Mouse (Mus musculus): ENCODE measurements around the gene Gm4981. TPM values are rescaled to one million over a fixed set of nuclear protein-coding genes. Genes with fewer than 3 reads are reported as not detected.
"Not testable (repeated sequence)": the region's sequence is repeated elsewhere in the genome, so short reads cannot be mapped to it uniquely, and the experiment has no call there.

The Gm4981 gene
- polyA plus RNA-seq, 1 experiment from 2014 or later, result not detected

GRCm38 (mm10) chr10:58224827-58225785 lies 11.4 kb downstream of the Gm4981 start, which contains the start of gene AW822073:
TSS of gene AW822073 (minus strand) at chr10:58224930.
- not testable (repeated sequence) for H3K27ac ChIP-seq (ENCODE audit: low read depth, low read length); H3K4me1 ChIP-seq (ENCODE audit: control insufficient read depth, insufficient read depth, low read length); H3K9me3 ChIP-seq (replicated peaks; ENCODE audit: control insufficient read depth, low read length); H3K4me2 ChIP-seq; H3K4me3 ChIP-seq (ENCODE audit: low read depth, low read length); H3K9ac ChIP-seq (ENCODE audit: low read depth, low read length); ATAC-seq (replicated peaks; ENCODE audit: insufficient number of reproducible peaks, low FRiP score, low TSS enrichment); H3K27me3 ChIP-seq (ENCODE audit: control insufficient read depth, insufficient read depth, low read length); H3K36me3 ChIP-seq (ENCODE audit: control insufficient read depth, insufficient read depth, low read length)
- WGBS (ENCODE audit: insufficient replicate concordance), result 77% methylated on average over 16 of the region's 18 CpGs

GRCm38 (mm10) chr10:58223972-58224805 lies 12.3 kb downstream of the Gm4981 start:
- H3K4me1 ChIP-seq (ENCODE audit: control insufficient read depth, insufficient read depth, low read length); H3K36me3 ChIP-seq (ENCODE audit: control insufficient read depth, insufficient read depth, low read length); H3K9me3 ChIP-seq (replicated peaks; ENCODE audit: control insufficient read depth, low read length); H3K4me3 ChIP-seq (ENCODE audit: low read depth, low read length); H3K9ac ChIP-seq (ENCODE audit: low read depth, low read length); H3K27me3 ChIP-seq (ENCODE audit: control insufficient read depth, insufficient read depth, low read length); H3K27ac ChIP-seq (ENCODE audit: low read depth, low read length); H3K4me2 ChIP-seq; ATAC-seq (replicated peaks; ENCODE audit: insufficient number of reproducible peaks, low FRiP score, low TSS enrichment): not testable (repeated sequence)
- 78% methylated on average over 28 of the region's 31 CpGs for WGBS (ENCODE audit: insufficient replicate concordance)

DNA sequence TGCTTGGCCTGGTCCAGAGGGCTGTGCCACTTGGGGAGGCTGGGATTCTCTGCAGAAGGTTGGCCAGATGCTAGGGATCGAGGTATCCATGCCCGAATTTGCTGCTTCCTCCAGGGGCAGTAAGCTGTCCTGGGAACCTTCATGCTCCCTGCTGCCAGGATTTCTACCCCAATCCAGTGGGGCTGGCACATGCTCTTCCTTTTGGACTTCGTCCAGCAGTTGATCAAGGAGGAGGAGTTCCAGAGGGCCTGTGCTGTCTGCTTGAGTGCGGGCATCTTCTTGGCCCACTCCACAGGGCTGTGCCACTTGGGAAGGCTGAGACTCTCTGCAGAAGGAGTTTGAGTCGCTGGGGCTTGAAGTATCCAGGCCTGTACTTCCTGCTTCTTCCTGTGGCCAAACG lies 13.3 kb downstream of the Gm4981 start:
- not testable (repeated sequence) for H3K9ac ChIP-seq (ENCODE audit: low read depth, low read length); ATAC-seq (replicated peaks; ENCODE audit: insufficient number of reproducible peaks, low FRiP score, low TSS enrichment); H3K4me1 ChIP-seq (ENCODE audit: control insufficient read depth, insufficient read depth, low read length); H3K27me3 ChIP-seq (ENCODE audit: control insufficient read depth, insufficient read depth, low read length); H3K36me3 ChIP-seq (ENCODE audit: control insufficient read depth, insufficient read depth, low read length); H3K27ac ChIP-seq (ENCODE audit: low read depth, low read length); H3K4me2 ChIP-seq; H3K9me3 ChIP-seq (replicated peaks; ENCODE audit: control insufficient read depth, low read length); H3K4me3 ChIP-seq (ENCODE audit: low read depth, low read length)
- 73% methylated on average over 3 of the region's 6 CpGs for WGBS (ENCODE audit: insufficient replicate concordance)

DNA sequence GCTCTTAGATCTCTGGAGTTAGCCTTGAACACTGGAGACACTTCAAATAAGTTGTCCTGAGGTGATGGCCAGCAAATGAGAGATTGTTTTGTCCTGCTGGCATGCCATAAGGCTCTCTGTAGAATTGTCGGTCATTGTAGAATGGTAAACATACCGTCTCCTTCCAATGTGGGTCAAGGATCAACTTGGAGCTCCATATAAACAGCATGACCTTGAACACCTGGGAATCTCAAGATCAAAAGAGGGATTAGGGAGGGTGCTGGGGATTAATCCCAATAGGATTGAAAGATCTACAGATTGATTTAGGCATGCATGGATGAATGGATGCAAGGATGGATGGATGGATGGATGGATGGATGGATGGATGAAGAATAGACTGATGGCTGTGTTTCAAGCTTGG lies 14.9 kb downstream of the Gm4981 start:
- H3K36me3 ChIP-seq (ENCODE audit: control insufficient read depth, insufficient read depth, low read length); ATAC-seq (replicated peaks; ENCODE audit: insufficient number of reproducible peaks, low FRiP score, low TSS enrichment); H3K27me3 ChIP-seq (ENCODE audit: control insufficient read depth, insufficient read depth, low read length); H3K27ac ChIP-seq (ENCODE audit: low read depth, low read length); H3K9me3 ChIP-seq (replicated peaks; ENCODE audit: control insufficient read depth, low read length); H3K9ac ChIP-seq (ENCODE audit: low read depth, low read length); H3K4me2 ChIP-seq; H3K4me3 ChIP-seq (ENCODE audit: low read depth, low read length); H3K4me1 ChIP-seq (ENCODE audit: control insufficient read depth, insufficient read depth, low read length): not testable (repeated sequence)
- WGBS (ENCODE audit: insufficient replicate concordance), result 85% methylated on average over 2 of the region's 2 CpGs

DNA sequence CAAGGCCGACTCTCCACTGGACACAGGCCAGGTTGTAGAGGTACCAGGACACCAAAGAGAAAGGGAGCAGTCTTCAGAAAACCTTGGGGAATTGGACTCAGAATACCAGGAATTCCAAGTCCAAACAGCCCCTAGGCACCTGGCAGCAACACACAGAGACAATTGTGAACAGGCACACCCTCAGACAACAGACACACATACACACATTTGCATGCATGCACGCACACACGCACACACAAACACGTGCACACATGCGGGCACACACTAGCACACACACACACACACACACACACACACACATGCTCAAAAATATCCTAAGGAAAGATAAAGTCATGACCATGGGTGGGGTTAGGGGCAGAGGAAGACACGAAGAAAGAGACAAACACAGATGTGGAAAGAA lies 15.8 kb downstream of the Gm4981 start:
- Histone ChIP-seq H3K36me3 (ENCODE audit: control insufficient read depth, insufficient read depth, low read length) (no peaks in the 10 kb centered on the region), H3K27ac (ENCODE audit: low read depth, low read length) (no peak overlapping the region), H3K9me3 (replicated peaks; ENCODE audit: control insufficient read depth, low read length) (peaks cover 4% of the 10 kb centered on the region), H3K4me3 (ENCODE audit: low read depth, low read length) (no peak overlapping the region), H3K27me3 (ENCODE audit: control insufficient read depth, insufficient read depth, low read length) (no peaks in the 10 kb centered on the region), H3K4me1 (ENCODE audit: control insufficient read depth, insufficient read depth, low read length) (no peaks in the 10 kb centered on the region), H3K9ac (ENCODE audit: low read depth, low read length) (no peak overlapping the region), H3K4me2 (no peak overlapping the region)
- 76% methylated on average over 6 of the region's 6 CpGs for WGBS (ENCODE audit: insufficient replicate concordance)
- ATAC-seq (replicated peaks; ENCODE audit: insufficient number of reproducible peaks, low FRiP score, low TSS enrichment), result no peak

- Histone ChIP-seq H3K9me3 (replicated peaks; ENCODE audit: control insufficient read depth, low read length) (peaks cover 4% of the 10 kb centered on the region), H3K4me1 (ENCODE audit: control insufficient read depth, insufficient read depth, low read length) (no peaks in the 10 kb centered on the region), H3K4me2 (no peak overlapping the region), H3K27me3 (ENCODE audit: control insufficient read depth, insufficient read depth, low read length) (no peaks in the 10 kb centered on the region), H3K27ac (ENCODE audit: low read depth, low read length) (no peak overlapping the region), H3K9ac (ENCODE audit: low read depth, low read length) (no peak overlapping the region), H3K36me3 (ENCODE audit: control insufficient read depth, insufficient read depth, low read length) (no peaks in the 10 kb centered on the region), H3K4me3 (ENCODE audit: low read depth, low read length) (no peak overlapping the region)
- WGBS (ENCODE audit: insufficient replicate concordance), result 73% methylated on average over 3 of the region's 3 CpGs
- no peak for ATAC-seq (replicated peaks; ENCODE audit: insufficient number of reproducible peaks, low FRiP score, low TSS enrichment)
These were observed 19.1 kb downstream of the Gm4981 start for GRCm38 (mm10) chr10:58217366-58217765.

GRCm38 (mm10) chr10:58215353-58215752 lies 21.1 kb downstream of the Gm4981 start:
- ATAC-seq (replicated peaks; ENCODE audit: insufficient number of reproducible peaks, low FRiP score, low TSS enrichment), result no peak
- no peak overlapping the region for H3K27ac ChIP-seq (ENCODE audit: low read depth, low read length)
- H3K27me3 ChIP-seq (ENCODE audit: control insufficient read depth, insufficient read depth, low read length), result no peaks in the 10 kb centered on the region
- 79% methylated on average over 1 of the region's 1 CpGs for whole genome bisulfite sequencing (ENCODE audit: insufficient replicate concordance)
- no peaks in the 10 kb centered on the region for H3K4me1 ChIP-seq (ENCODE audit: control insufficient read depth, insufficient read depth, low read length)
- peaks cover 3% of the 10 kb centered on the region; the same call in 1 of the 2 replicates for H3K9me3 ChIP-seq (replicated peaks; ENCODE audit: control insufficient read depth, low read length)
- no peak overlapping the region for H3K4me2 ChIP-seq
- no peak overlapping the region for H3K9ac ChIP-seq (ENCODE audit: low read depth, low read length)
- H3K36me3 ChIP-seq (ENCODE audit: control insufficient read depth, insufficient read depth, low read length), result no peaks in the 10 kb centered on the region
- H3K4me3 ChIP-seq (ENCODE audit: low read depth, low read length), result no peak overlapping the region

DNA sequence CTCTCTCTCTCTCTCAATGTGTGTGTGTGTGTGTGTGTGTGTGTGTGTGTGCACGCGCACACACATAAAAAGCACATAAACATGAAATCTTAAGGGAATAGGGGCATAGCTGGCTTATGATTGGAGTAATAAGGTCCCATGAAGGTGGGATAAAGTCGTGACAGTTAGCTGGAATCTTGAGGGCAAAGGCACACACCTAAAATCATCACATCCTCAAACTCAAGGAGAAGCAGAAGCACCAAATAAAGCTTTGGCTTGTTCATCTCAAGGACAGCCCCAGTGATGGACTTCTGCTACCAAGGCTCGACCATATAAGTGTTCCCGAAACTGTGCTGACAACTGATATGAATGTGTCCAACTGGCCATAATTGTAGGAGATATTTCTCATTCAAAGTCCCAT lies 21.6 kb downstream of the Gm4981 start:
- H3K4me3 ChIP-seq (ENCODE audit: low read depth, low read length), result no peak overlapping the region
- H3K27me3 ChIP-seq (ENCODE audit: control insufficient read depth, insufficient read depth, low read length), result no peaks in the 10 kb centered on the region
- no peak overlapping the region for H3K4me2 ChIP-seq
- 77% methylated on average over 5 of the region's 5 CpGs for WGBS (ENCODE audit: insufficient replicate concordance)
- no peak overlapping the region for H3K9ac ChIP-seq (ENCODE audit: low read depth, low read length)
- H3K27ac ChIP-seq (ENCODE audit: low read depth, low read length), result no peak overlapping the region
- no peaks in the 10 kb centered on the region for H3K4me1 ChIP-seq (ENCODE audit: control insufficient read depth, insufficient read depth, low read length)
- H3K36me3 ChIP-seq (ENCODE audit: control insufficient read depth, insufficient read depth, low read length), result no peaks in the 10 kb centered on the region
- peaks cover 3% of the 10 kb centered on the region; the same call in 1 of the 2 replicates for H3K9me3 ChIP-seq (replicated peaks; ENCODE audit: control insufficient read depth, low read length)
- no peak for ATAC-seq (replicated peaks; ENCODE audit: insufficient number of reproducible peaks, low FRiP score, low TSS enrichment)

Data from heart, embryonic 11.5 days (tissue).